Mouse (Mus musculus) layer of hippocampus, postnatal 36 days (tissue): ENCODE results near the gene Saal1. TPM values are rescaled to one million over a fixed set of nuclear protein-coding genes. Genes with fewer than 3 reads are reported as not detected.
"Not testable (repeated sequence)": the region's sequence is repeated elsewhere in the genome, so short reads cannot be mapped to it uniquely, and the experiment has no call there.

ENCODE experiments used
- DNase-seq, 2 experiments: peaks; one replicate each; pipeline ENCODE4 v3.0.0; 2022
- total RNA-seq, 2 experiments: library from RNA; stranded (reverse); gene quantifications; 2 replicates each; pipeline ENCODE4 v1.2.3; 2021

The Saal1 gene
- 10 to 100 TPM; 10.3 to 11.3 TPM for total RNA-seq

DNA sequence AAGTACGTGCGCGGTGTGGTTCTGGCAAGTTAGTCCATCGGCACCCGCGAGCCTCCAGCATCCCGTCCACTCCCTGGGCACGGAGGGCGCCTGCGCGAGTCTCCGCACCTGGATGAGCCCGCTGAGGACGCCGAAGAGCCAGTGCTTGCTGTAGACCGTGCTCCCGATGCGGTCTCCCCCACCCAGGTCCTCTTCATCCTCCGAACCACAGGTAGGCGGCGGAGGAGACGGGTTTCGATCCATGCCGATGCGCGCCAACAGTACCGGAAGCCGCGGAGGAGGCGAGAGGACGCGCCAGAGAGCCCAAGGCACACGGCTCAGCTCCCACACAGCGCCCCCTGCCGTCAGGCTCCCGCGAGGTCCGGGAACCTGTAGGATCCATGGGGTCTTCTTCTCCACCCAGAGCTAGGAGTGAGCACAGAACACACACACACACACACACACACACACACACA, at the start of gene Saal1:
TSS of gene Saal1 (minus strand) at position 291 of the 455 bp plus-strand sequence.
- DNase-seq, result peak; percentile 78 to 84

DNA sequence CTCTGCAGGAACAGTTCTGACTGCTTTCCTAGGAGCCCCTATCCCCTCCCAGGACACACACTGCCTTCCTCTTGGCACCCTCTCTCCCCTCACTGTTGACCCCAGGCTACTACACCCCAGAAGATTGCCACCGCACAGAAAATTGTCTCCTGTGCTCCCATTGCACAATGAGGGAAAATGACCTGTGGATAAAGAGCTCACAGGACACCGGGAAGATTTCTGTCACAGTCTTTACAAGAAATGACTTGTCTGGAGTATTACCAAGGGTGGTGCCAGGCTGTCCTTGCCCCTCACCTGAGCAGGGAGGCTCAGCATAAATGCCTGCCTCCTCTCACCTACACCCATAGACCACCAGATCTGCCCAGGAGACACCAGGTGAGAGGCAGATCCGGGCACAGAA, 41.0 kb upstream of the Saal1 start, which contains the start of gene Saa2:
TSS of gene Saa2 (plus strand) at position 301 of the 400 bp plus-strand sequence.
- no peak for DNase-seq

DNA sequence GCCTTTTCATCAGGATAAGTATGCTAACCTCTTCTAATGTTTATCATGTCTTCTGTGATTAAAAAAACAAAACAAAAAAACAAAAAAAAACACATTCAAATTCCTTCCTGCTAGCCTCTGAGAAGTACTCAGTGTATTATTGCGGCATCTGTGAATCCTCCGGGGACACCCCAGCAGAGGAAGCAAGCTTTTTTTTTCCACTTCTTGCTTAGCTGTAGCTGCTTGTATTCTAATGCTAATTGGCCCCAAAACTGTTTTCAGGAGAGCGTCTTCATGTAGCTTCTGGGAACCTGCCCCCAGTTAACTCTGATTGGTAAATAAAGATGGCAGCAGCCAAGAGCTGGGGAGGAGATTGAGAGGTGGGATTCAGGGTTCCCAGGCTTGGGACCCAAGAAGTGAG, 38.0 kb upstream of the Saal1 start:
- no peak for DNase-seq

DNA sequence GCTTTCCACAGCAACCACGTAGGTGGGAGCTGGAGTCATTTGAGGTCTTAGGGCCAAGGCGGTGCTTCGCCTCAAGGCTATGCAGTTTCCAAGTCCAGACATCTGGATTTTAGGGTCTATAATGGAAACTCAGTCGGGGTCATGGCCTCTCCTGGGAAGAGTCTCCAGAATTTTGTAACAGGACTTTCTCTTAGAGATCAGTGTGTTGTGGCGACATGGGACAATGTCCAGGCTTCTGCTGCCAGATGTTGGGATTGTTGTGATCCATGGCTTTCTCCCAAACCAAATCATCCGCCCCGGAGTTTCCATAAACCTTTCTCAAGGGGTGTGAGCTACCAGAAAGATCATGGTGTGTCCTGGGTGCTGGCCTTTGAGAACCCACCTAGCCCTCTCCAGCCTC, 35.9 kb upstream of the Saal1 start:
- no peak for DNase-seq

DNA sequence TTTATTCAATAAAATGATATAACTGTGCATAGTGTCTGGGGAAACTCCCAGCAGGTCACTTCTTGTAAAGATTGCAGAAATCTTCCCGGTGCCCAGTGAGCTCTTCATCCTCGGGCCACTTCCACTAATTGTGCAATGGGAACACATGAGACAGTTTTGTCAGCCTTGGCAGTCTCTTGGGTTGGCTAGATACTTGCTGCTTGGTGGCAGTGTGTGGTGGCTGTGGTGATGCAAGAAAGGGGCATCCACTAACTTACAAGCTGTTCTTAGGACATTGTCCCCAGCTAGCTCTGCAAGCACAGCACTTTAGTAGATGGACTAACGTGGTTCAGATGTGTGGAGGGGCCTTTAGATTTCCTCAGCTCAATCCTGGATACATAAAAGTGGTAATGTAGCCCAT, 35.3 kb upstream of the Saal1 start:
- no peak for DNase-seq

DNA sequence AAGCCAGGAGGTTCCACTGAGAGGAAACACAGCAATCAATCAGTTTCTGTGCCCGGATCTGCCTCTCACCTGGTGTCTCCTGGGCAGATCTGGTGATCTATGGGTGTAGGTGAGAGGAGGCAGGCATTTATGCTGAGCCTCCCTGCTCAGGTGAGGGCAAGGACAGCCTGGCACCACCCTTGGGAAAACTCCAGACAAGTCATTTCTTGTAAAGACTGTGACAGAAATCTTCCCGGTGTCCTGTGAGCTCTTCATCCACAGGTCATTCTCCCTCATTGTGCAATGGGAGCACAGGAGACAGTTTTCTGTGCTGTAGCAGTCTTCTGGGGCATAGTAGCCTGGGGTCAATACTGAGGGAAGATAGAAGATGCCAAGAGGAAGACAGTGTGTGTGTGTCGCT, 32.4 kb upstream of the Saal1 start, which contains the start of gene Saa1:
TSS of gene Saa1 (minus strand) at position 101 of the 400 bp plus-strand sequence.
- DNase-seq, result not testable (repeated sequence)

DNA sequence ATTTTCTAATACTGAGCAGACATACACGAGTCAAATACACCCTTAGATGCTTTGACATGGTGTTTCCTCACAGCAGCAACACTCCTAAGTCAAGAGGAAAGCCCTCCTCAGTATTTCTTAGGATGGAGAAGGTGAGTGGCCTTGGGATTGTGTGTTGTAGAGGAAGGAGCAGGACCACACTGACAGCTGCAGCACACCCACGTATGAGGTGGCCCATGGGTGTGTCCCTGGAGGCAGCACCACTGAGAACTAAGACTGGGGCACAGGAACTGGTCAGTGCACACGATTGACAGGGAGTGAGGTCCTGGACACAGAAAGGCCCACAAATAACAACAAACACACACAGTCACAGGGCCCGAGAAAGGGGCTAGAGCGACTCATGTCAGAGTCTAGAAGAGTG, 29.6 kb upstream of the Saal1 start:
- DNase-seq, result not testable (repeated sequence)

DNA sequence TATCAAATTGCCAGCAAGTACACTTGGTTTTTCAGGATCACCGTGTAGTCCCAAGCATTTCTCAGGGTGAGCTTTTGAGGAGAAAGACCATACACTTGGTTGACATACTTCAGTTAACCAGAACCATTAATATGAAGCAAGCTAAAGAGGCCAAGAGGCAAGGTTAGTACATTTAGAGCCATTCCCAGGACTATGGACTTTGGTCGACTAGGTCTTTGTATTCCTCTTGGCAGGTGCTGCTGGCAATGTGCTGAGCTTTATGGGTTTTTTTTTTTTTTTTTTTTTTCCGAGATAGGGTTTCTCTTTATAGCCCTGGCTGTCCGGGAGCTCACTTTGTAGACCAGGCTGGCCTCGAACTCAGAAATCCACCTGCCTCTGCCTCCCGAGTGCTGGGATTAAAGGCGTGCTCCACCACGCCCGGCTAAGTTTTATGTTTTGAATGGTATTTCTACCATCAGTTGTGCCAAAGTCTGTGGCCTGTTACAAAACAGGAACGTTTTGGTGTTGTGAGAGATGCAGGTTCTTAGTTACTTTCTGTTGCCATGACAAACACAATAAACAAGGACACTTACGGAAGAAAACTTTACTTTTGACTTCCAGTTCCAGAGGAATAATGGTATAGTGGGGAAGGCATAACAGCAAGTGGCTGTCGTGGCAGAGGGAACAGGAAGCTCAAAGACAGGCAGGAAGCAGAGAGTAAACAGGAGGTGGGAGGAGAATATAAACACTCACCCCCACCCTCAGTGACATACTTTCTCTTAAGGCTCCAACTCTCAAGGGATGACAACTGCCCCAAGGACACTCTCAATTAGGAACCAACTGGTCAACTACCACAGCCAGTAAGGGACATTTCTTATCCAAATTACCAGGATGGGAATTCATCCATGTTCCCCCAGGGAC, 28.3 kb upstream of the Saal1 start:
- no peak for DNase-seq

DNA sequence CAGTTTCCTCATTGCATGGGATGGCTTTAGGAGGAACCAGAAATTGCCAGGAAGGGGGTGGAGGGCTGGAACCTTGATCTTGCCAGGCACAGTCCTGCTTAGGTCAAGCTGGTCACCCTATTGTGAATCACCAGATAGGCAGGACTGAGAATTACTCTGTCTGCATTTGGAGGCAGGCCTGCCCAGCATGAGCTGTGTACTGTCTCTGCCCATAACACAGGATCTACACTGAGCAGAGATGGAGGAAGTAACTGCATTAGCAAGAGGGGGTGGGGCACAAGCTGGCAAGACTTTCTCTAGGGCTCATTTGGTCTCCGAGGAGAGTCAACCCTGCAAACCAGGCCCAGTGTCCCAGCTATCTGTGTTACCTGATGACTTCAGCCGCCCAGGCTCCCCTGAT, 24.5 kb upstream of the Saal1 start:
- DNase-seq, result no peak

DNA sequence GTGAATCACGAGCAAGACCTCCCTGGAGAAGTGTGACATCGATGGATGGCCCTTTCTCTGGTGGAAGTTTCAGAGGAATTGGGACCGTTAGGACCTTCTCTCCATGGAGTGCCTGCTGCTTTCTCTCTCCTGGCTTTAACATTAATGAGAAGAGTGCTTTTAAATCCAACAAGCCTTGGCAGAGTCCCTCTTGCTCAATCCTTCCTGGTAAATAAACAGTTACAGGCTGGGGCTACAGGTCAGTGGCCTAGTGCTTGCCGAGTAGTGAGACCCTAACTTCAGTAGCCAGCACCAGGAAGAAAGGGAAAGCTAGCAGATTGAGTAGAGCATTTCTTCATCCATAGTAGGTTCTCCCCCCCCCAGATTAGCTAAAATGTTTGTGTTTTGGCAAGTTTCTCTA, 22.0 kb upstream of the Saal1 start, which contains the start of gene Saa4:
TSS of gene Saa4 (minus strand) at position 146 of the 400 bp plus-strand sequence.
- no peak for DNase-seq

DNA sequence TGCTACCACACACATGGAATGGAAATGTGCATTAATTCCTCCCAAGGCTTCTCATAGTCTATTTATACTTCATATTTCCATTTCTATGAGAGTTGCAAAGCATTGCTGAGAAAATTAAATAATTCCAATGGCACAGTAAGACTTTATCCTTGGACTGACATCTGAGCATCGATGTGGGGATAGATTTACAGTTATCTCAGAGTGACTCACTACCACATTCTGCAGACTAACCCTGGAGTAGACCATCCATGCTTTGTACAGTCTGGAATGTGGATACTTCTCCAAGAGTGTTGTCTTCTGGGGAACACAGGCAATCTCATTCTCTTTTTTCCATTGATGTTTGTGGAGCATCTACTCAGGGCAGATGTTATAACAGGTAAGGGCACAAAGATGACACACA, 17.1 kb upstream of the Saal1 start:
- DNase-seq, result no peak

DNA sequence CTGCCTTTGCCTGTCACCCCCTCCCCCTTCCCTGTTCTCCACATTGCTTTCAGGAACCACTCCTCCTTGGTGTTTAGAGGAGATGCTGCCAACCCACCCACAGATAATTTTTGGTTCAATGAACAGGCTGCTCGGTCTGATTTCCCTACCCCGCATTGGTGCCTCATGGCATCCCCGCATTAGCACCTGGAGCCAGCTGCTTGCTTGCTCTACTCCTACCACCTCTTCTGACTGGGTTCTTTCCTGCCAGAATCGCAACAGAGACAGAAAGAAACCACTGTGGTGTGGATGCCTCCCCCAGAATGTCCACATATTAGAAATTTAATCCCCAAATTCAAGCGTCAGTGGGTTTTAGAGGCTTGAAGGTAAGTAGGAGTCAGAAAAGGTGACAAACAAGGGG, 13.9 kb upstream of the Saal1 start:
- no peak for DNase-seq

DNA sequence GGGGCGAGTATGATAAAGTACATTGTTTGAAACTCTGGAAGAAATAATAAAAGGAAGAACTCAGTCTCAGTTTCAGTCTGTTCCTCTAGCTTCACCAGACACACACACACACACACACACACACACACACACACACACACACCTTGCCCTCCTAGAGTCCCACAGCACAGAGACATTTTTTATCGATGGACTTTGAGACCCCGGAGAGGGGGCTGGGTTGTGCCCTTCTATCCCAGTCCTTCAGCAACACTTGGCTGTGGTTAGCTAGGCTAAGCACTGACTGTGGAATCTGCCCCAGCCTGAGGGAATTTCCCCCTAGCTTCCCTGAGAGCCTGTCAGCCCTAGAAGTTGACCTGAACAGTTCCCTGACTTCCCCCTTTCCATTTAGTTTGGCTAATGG, 13.4 kb upstream of the Saal1 start:
- no peak for DNase-seq

DNA sequence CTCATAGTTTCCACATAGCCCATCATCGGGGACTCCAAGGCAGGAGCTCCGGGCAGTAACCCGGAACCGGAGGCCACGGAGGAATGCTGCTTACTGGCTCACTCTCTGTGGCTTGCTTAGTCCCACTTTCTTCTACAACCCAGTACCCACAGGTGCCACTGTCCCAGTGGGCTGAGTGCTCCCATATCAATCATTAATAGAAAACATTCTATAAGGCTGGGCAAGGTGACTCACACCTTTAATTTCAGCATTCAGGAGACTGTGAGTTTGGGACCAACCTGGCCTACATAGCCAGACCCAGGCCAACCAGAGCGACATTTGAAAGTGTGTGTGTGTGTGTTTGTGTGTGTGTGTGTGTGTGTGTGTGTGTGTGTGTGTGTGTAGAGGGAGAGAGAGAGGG, 12.9 kb upstream of the Saal1 start:
- no peak for DNase-seq

DNA sequence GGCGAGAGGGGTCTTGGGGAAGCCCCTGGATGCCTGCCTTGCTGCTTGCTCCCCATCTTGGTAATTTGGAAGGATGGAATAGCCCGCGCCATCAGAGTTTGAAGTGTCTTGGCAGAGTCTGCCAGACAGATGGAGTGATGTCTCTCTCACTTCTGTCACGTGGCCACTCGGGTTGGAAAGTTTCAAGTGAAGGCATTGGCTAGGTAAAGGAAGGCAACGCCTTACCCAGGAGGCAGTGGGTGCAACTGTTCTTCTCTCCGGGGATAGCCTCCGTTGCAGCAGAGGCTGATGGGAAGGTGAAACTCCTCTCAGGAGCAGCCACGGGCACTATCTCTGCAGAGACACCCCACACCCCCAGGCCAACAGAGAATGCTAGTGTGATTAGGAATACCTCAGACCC, 10.0 kb upstream of the Saal1 start:
- DNase-seq, result no peak

DNA sequence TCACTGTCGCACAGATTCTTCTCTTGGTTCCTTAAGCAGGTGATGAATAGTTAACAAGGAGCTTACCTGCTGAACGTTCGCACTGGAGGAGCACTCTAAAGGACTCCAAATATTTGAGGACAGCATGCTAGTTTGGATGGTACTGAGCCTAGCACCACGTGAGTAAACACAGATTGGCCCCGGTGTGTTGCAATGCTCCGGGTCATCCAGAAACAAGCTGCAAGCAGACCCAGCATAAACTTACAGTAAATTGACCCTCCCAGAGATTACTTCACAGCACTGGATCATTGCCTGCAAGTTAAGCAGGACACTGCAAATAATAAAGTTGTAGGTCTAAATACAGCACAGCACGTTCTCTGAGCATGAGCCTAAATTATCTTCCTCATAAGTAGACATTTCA, 9.0 kb upstream of the Saal1 start:
- DNase-seq, result no peak

DNA sequence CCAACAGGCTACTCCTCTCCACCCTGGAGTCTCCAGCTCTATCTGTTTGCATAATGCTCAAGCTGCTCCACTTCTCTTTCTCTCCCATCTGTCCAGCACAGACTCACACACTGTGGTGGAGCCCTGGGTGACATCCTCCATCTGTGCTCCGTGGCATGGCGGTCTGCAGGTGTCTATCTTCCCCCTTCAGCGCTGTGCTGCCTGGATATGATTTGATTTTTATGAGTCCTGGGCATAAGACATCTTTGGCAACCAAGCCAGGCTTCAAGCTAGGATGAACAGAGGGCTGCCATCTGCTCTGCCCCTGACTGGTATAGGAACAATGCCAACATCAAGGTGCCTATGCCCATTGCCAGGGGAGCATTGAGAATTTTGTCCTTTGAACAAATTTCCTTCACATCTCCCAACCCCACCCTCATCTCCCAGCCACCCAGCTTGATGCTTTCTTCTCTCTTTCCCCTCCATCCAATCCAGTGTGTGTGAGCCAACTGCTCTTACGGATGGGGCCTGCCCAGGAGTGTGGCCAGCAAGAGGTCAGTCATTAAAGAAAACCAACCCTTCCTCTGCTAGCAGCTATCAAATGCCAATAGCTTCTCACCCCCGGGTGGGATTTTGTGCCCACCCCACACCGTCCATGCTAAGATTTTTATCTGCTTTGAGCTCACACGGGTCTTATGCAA, 8.3 kb upstream of the Saal1 start:
- no peak for DNase-seq

DNA sequence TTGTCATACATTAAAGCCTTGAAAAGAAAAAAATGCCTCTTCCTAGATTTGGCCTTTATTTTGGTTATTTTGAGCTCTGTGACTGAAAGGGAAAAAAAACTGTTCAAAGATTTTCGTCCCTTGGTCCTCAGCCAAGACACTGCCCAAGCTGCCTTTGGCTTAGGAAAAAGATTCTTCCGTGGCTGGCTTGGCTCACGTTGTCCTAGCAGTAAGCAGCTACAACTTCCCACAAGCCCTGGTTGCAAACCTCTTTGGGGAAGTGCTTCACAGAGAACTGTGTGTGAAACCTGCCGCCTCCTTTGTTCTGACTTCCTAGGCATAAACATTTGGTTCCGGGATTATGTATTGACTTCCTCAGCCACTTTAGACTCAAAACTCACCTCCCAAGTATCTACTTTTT, 6.4 kb upstream of the Saal1 start:
- DNase-seq, result no peak

DNA sequence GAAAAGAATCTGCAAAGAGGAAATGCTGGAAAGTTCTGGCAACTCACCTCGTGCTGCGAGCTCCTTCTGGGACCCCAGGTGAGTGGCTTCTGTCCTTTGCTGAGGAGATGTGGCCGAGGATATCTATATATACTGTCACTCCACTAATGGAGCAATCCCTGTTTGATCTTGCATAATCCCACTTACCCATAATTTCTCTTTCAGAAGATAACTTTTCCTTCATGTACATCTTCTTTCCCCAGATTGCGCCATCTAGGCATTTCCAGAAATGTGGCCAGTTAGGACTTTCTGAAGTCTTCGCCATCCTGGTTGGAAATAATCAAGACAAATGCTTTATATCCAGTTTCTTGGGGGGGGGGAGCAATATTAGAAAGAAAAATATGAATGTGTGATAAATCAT, 5.1 kb upstream of the Saal1 start, which contains the start of gene Saa3:
TSS of gene Saa3 (minus strand) at position 101 of the 400 bp plus-strand sequence.
- no peak for DNase-seq

DNA sequence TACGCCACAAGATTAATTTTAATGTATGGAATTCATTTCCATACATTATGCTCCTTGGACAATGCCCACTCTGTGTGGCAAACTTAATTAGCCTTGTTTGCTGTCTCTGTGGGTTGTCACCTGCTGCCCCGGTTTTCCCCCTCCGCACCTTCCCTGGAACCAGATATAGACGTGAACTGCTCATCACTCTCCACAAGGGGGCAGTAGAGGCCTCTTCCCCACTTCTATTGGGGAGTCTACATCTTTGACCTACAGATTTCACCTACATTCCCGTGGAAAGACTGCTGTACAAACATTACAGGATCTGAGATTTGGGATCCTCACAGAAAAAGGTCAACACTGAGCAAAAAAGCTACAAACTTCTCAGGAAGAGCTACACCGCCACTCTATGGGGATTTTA, 4.0 kb upstream of the Saal1 start:
- peak in 1 of 2 experiments; percentile 45 for DNase-seq

DNA sequence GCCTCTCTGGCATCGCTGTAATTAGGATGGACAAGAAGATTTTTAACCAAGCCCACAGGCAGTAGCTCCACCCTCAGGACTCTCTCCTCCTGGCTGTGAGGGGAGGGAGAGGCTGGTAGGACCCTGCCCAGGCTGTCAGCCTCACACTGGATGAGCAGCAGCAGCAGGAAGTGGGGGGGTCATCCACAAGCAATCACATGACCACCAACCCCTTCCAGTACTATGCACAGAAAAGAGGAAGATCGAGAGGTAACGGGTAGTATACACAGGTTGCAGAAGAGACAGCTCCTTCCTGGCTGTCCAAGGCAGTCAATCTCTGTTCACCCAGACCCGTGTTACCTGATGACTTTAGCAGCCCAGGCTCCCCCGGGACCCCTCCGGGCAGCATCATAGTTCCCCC, 1.8 kb upstream of the Saal1 start:
- no peak for DNase-seq

DNA sequence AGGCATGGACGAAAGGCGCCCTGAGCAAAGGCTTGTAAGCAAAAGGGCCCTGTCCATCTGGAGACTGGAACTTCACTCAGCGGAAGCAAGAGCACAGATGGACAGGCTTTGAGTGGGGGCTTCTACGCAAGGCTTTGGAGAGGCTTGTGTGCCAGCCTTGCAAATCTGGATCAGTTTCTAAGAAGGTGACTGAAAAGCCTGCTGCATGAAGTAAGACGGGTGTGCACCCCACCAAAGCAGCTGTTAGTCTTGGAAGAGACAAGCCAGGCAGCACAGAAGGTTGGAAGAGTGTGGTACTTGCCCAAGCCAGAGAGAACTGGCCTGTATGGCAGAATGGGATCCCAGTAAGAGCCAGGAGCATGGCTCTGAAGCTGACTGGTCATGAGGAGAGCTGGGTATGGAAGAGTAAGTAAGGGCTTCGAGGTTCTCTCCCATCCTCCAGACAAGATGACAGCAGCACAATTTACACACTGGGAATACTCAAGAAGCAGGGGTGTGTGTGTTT, 9.9 kb downstream of the Saal1 start:
- no peak for DNase-seq

DNA sequence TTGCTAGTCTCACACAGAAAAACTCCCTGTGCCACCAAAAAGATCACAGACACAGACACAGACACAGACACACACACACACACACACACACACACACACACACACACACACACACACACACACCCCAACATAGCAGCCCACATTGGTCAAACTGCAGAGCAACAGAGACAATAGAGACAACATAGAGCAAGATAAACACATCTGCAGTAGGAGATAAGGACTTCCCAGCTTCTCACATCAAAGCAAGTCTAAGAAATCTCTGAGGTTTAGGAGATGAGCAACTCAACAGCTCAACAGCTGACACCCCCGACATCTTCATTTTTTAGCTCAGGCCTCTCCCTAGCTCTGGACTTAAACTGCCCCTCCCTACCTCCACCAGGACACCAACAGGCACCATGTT, 13.7 kb downstream of the Saal1 start:
- no peak for DNase-seq
